Mouse (Mus musculus): ENCODE measurements around the gene Gm10668.
"Not testable (repeated sequence)": the region's sequence is repeated elsewhere in the genome, so short reads cannot be mapped to it uniquely, and the experiment has no call there.

Gm10668 gene

GRCm38 (mm10) chr7:20730524-20730923, at the start of gene Gm10668:
Gm10668 (minus strand) TSS chr7:20730624.
- not testable (repeated sequence) for DNase-seq (ENCODE audit: low read depth, low spot score)

GRCm38 (mm10) chr7:20770885-20771284, 40.5 kb upstream of the Gm10668 start, which contains the start of gene Vmn1r112:
Vmn1r112 (plus strand) TSS chr7:20771185.
- not testable (repeated sequence) for DNase-seq (ENCODE audit: low read depth, low spot score)

GRCm38 (mm10) chr7:20703116-20703515, 27.3 kb downstream of the Gm10668 start, which contains the start of gene Vmn1r111:
Vmn1r111 (minus strand) TSS chr7:20703216.
- not testable (repeated sequence) for DNase-seq (ENCODE audit: low read depth, low spot score)
